Mouse (Mus musculus): Measurements from ENCODE around the gene Fto. TPM values are rescaled to one million over a fixed set of nuclear protein-coding genes. Genes with fewer than 3 reads are reported as not detected.

Gene Fto
- total and polyA plus RNA-seq, 3 experiments = 8.4 to 43.2 (median 15.7) TPM

DNA sequence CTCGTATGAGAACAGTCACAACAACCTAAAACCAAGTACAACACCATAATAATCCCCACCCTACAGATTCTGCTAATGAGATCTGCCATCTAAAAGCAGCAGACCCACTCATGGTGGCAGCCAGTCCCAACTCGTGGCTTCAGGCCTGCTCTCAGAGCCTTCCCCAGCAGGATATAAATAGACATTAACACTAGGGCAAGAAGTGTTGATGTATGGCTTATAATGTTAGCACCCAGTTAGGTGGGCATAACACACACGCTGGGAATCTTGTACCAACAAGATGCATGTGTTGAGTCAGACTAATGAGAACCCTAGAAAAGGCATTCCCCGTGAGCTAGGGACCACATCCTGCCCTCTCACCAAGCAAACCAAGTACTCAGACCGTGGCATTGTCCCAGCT is 240.1 kb downstream of the Fto start:
- DNase-seq (ENCODE audit: extremely low read depth) = no peak
- Histone ChIP-seq H3K36me3 (replicated peaks in 1 of 2; ENCODE audit: control insufficient read depth in 1 of 2, insufficient read depth in 1 of 2, low read length in 1 of 2) (peaks cover 3 to 18% of the 10 kb centered on the region in 2 experiments), H3K4me3 (replicated peaks in 1 of 3; ENCODE audit: low read depth in 2 of 3, low read length in 2 of 3, poor library complexity in 1 of 3) (no peak overlapping the region), H3K79me2 (replicated peaks; ENCODE audit: control insufficient read depth, extremely low read depth, insufficient read depth, poor library complexity, severe bottlenecking) (no peaks in the 10 kb centered on the region), H3K4me1 (ENCODE audit: control insufficient read depth in 1 of 2, insufficient read depth in 2 of 2) (peaks cover 0 to 21% of the 10 kb centered on the region in 2 experiments; a peak in 2 of 4 replicates), H3K9ac (ENCODE audit: insufficient read depth, low read depth) (no peak overlapping the region), H3K27ac (ENCODE audit: insufficient read depth, low read depth) (no peak overlapping the region), H3K4me2 (ENCODE audit: insufficient read depth, low read depth, poor library complexity, severe bottlenecking) (no peak overlapping the region), H3K9me3 (replicated peaks; ENCODE audit: low read length) (no peaks in the 10 kb centered on the region), H3K27me3 (replicated peaks) (no peaks in the 10 kb centered on the region)
- in situ Hi-C loops (cut with MboI; ENCODE audit: low pct_ligation_motif_present, low pct_unique_long_range_greater_than_20kb, low sequenced_read_pairs) (no loop called here), dilution Hi-C loops (cut with MboI; ENCODE audit: extremely low pct_ligation_motif_present, extremely low pct_unique_long_range_greater_than_20kb, low sequenced_read_pairs) (no loop called here)
- no peak for TF ChIP-seq BHLHE40 (IDR thresholded peaks at IDR 0.05; ENCODE audit: low read depth, low read length)

DNA sequence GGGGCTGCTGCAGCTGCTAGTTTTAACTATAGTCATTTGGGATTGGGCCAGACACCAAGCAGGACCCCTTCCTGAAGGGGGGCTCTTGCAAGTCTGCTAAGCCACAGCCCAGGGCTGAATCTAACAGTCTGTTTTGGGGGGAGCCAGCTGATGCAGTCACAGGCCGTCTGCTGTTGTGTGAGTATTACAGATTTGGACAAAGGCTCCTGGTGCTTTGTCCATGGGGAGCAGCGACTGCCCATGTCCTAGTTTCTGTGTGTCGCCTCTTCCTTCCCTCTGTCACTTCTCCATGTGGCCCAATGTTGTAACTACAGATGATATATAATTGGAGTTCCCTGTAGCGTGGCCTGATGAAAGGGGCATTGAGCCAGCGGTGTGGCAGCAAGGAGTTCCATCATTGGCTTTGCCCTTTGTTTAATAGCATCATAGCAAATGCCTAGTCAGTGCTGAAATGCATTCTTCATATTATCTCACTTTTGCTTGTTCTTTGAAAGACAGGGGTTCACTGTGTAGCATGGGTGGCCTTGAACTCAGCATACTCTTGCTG is 243.8 kb downstream of the Fto start:
- peaks cover 6 to 31% of the 10 kb centered on the region in 2 experiments for H3K36me3 ChIP-seq (replicated peaks in 1 of 2; ENCODE audit: control insufficient read depth in 1 of 2, insufficient read depth in 1 of 2, low read length in 1 of 2)
- no peaks in the 10 kb centered on the region for H3K9me3 ChIP-seq (replicated peaks; ENCODE audit: low read length)
- H3K27me3 ChIP-seq (replicated peaks) = no peaks in the 10 kb centered on the region
- H3K4me2 ChIP-seq (ENCODE audit: insufficient read depth, low read depth, poor library complexity, severe bottlenecking) = no peak overlapping the region
- no peak for DNase-seq (ENCODE audit: extremely low read depth)
- dilution Hi-C loops (cut with MboI; ENCODE audit: extremely low pct_ligation_motif_present, extremely low pct_unique_long_range_greater_than_20kb, low sequenced_read_pairs) = no loop called here
- H3K4me1 ChIP-seq (ENCODE audit: control insufficient read depth in 1 of 2, insufficient read depth in 2 of 2) = peaks cover 0 to 15% of the 10 kb centered on the region in 2 experiments; a peak in 1 of 4 replicates
- no peak overlapping the region for H3K27ac ChIP-seq (ENCODE audit: insufficient read depth, low read depth)
- TF ChIP-seq MYC (IDR thresholded peaks at IDR 0.05; ENCODE audit: low read depth, low read length) (no peak), CHD2 (IDR thresholded peaks at IDR 0.05; ENCODE audit: low read length) (no peak), PAX5 (IDR thresholded peaks at IDR 0.05; ENCODE audit: low read length) (no peak), SMC3 (IDR thresholded peaks at IDR 0.05; ENCODE audit: low read depth, low read length) (no peak), JUN (IDR thresholded peaks at IDR 0.05; ENCODE audit: insufficient read depth, low read depth, low read length) (no peak), TCF12 (IDR thresholded peaks at IDR 0.05; ENCODE audit: low read depth, low read length) (no peak), MXI1 (IDR thresholded peaks at IDR 0.05; ENCODE audit: low read depth, low read length) (no peak), MAZ (IDR thresholded peaks at IDR 0.05; ENCODE audit: low read depth, low read length) (no peak), CTCF (conservative IDR thresholded peaks at IDR 0.05 in 1 of 2, IDR thresholded peaks at IDR 0.05 in 1 of 2; ENCODE audit: low read depth in 2 of 2, low read length in 2 of 2) (no peak), USF2 (conservative IDR thresholded peaks at IDR 0.05; ENCODE audit: low read depth, low read length) (no peak), ZC3H11A (IDR thresholded peaks at IDR 0.05; ENCODE audit: low read depth, low read length) (no peak)
- H3K79me2 ChIP-seq (replicated peaks; ENCODE audit: control insufficient read depth, extremely low read depth, insufficient read depth, poor library complexity, severe bottlenecking) = no peaks in the 10 kb centered on the region
- in situ Hi-C loops (cut with MboI; ENCODE audit: low pct_ligation_motif_present, low pct_unique_long_range_greater_than_20kb, low sequenced_read_pairs) = no loop called here
- H3K9ac ChIP-seq (ENCODE audit: insufficient read depth, low read depth) = no peak overlapping the region
- no peak overlapping the region for H3K4me3 ChIP-seq (replicated peaks in 1 of 3; ENCODE audit: low read depth in 2 of 3, low read length in 2 of 3, poor library complexity in 1 of 3)

DNA sequence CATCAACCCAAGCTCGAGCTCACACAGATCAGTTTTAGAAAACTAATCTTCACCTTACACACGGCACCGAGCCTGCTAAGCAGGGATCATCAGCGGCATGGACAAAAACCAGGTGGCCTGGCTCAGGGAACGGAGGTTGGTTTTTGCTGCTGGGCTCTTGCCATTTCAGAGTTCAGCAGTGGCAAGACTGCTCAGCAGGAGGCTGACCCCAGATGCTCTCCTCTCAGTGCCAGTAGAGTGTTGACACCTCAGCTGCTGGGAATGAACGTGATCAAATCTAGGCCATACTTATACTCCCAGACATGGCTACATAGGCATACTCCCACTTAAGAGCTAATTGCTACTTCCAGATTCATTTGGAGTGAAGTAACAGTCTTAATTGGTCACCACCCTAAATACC is 245.1 kb downstream of the Fto start:
- dilution Hi-C loops (cut with MboI; ENCODE audit: extremely low pct_ligation_motif_present, extremely low pct_unique_long_range_greater_than_20kb, low sequenced_read_pairs) (no loop called here), in situ Hi-C loops (cut with MboI; ENCODE audit: low pct_ligation_motif_present, low pct_unique_long_range_greater_than_20kb, low sequenced_read_pairs) (no loop called here)
- H3K9me3 ChIP-seq (replicated peaks; ENCODE audit: low read length) = no peaks in the 10 kb centered on the region

More for the DNA sequence above, 245.1 kb downstream of the Fto start:
- H3K4me1 ChIP-seq (ENCODE audit: control insufficient read depth in 1 of 2, insufficient read depth in 2 of 2) = peaks cover 0 to 15% of the 10 kb centered on the region in 2 experiments; a peak in 1 of 4 replicates
- H3K27ac ChIP-seq (ENCODE audit: insufficient read depth, low read depth) = no peak overlapping the region
- H3K4me2 ChIP-seq (ENCODE audit: insufficient read depth, low read depth, poor library complexity, severe bottlenecking) = no peak overlapping the region
- no peak for TF ChIP-seq EP300 (IDR thresholded peaks at IDR 0.05; ENCODE audit: low read length)
- TF ChIP-seq RCOR1 (conservative IDR thresholded peaks at IDR 0.05; ENCODE audit: low read depth, low read length) = no peak
- TF ChIP-seq PAX5 (IDR thresholded peaks at IDR 0.05; ENCODE audit: low read length) = no peak
- no peak for TF ChIP-seq USF1 (IDR thresholded peaks at IDR 0.05; ENCODE audit: low read depth, low read length)
- TF ChIP-seq SIN3A (IDR thresholded peaks at IDR 0.05; ENCODE audit: low read length) = no peak
- TF ChIP-seq MYC (IDR thresholded peaks at IDR 0.05; ENCODE audit: low read depth, low read length) = no peak
- no peak for TF ChIP-seq NRF1 (IDR thresholded peaks at IDR 0.05; ENCODE audit: low read depth, low read length)
- no peak for TF ChIP-seq USF2 (conservative IDR thresholded peaks at IDR 0.05; ENCODE audit: low read depth, low read length)
- TF ChIP-seq JUN (IDR thresholded peaks at IDR 0.05; ENCODE audit: insufficient read depth, low read depth, low read length) = no peak
- TF ChIP-seq ZKSCAN1 (IDR thresholded peaks at IDR 0.05; ENCODE audit: borderline replicate concordance, low read depth, low read length) = no peak
- TF ChIP-seq MEF2A (IDR thresholded peaks at IDR 0.05; ENCODE audit: borderline replicate concordance, low read depth, low read length) = no peak
- TF ChIP-seq CTCF (conservative IDR thresholded peaks at IDR 0.05 in 1 of 2, IDR thresholded peaks at IDR 0.05 in 1 of 2; ENCODE audit: low read depth in 2 of 2, low read length in 2 of 2) = no peak
- no peak for TF ChIP-seq ZC3H11A (IDR thresholded peaks at IDR 0.05; ENCODE audit: low read depth, low read length)
- no peak for TF ChIP-seq IRF4 (IDR thresholded peaks at IDR 0.05; ENCODE audit: low read depth, low read length)
- TF ChIP-seq KAT2A (IDR thresholded peaks at IDR 0.05; ENCODE audit: insufficient replicate concordance, low read length) = no peak
- TF ChIP-seq BHLHE40 (IDR thresholded peaks at IDR 0.05; ENCODE audit: low read depth, low read length) = no peak
- no peak for TF ChIP-seq POLR2A (IDR thresholded peaks at IDR 0.05; ENCODE audit: low read depth, low read length)
- no peak for TF ChIP-seq E2F4 (IDR thresholded peaks at IDR 0.05; ENCODE audit: insufficient replicate concordance, low read depth, low read length)
- H3K27me3 ChIP-seq (replicated peaks) = no peaks in the 10 kb centered on the region
- no peak overlapping the region for H3K4me3 ChIP-seq (replicated peaks in 1 of 3; ENCODE audit: low read depth in 2 of 3, low read length in 2 of 3, poor library complexity in 1 of 3)
- no peak overlapping the region for H3K9ac ChIP-seq (ENCODE audit: insufficient read depth, low read depth)
- no peaks in the 10 kb centered on the region for H3K79me2 ChIP-seq (replicated peaks; ENCODE audit: control insufficient read depth, extremely low read depth, insufficient read depth, poor library complexity, severe bottlenecking)
- DNase-seq (ENCODE audit: extremely low read depth) = no peak
- H3K36me3 ChIP-seq (replicated peaks in 1 of 2; ENCODE audit: control insufficient read depth in 1 of 2, insufficient read depth in 1 of 2, low read length in 1 of 2) = peaks cover 4 to 34% of the 10 kb centered on the region in 2 experiments

Measured in CH12.LX (cell line).